Mouse (Mus musculus): ENCODE data around the gene Kdm5a.

GRCm38 (mm10) chr6:120488647-120489046, 124.7 kb downstream of the Kdm5a start:
- TF ChIP-seq MAX (IDR thresholded peaks at IDR 0.05), result no peak
- no peak for TF ChIP-seq CTCF (IDR thresholded peaks at IDR 0.05; ENCODE audit: control insufficient read depth, insufficient read depth, insufficient read length)
- no peak for TF ChIP-seq CEBPB (IDR thresholded peaks at IDR 0.05; ENCODE audit: low read depth)
- TF ChIP-seq MYOD1 (IDR thresholded peaks at IDR 0.05; ENCODE audit: control insufficient read depth, insufficient read length, low read depth), result no peak
